Mouse (Mus musculus) liver, embryonic 14.5 days (tissue): ENCODE measurements at regions not wholly inside any gene's neighbourhood (a gene's known extent, or its start where the extent isn't known, plus 50 kb on each side); places are given as distances from the start of the nearest gene placed in this dataset.

Source experiments
- ATAC-seq: fragments of 200-750 bp; cut with Nextera tagmentation; 2 replicates; pipeline ENCODE4 v1.8.0; 2017; ENCODE audit warnings: moderate number of reproducible peaks, mild to moderate bottlenecking, moderate library complexity; ENCODE audit not compliant: insufficient read depth
- DNase-seq, 3 experiments: peaks; one replicate each; pipeline ENCODE4 v3.0.0-alpha.2; 2012 to 2013; ENCODE audit warnings: low read depth in 3 of 3, low spot score in 3 of 3
- H3K27ac ChIP-seq: fragments of 300-500 bp; sonication (generic); 2 replicates; pipeline ENCODE4 v1.5.1; 2014; ENCODE audit warnings: moderate library complexity, mild to moderate bottlenecking, control low read depth, inconsistent platforms
- H3K27me3 ChIP-seq: fragments of 300-500 bp; sonication (generic); 2 replicates; pipeline ENCODE4 v1.6.1; 2014; ENCODE audit warnings: mild to moderate bottlenecking, low read length, moderate library complexity; ENCODE audit not compliant: control insufficient read depth, insufficient read depth
- H3K36me3 ChIP-seq: fragments of 300-500 bp; sonication (generic); replicated peaks from 2 replicates; pipeline ENCODE4 v1.6.1; 2014; ENCODE audit warnings: low read depth; ENCODE audit not compliant: control insufficient read depth, insufficient read depth
- H3K4me1 ChIP-seq, 2 experiments: fragments of 200-500 bp in 1 of 2; fragments of 300-500 bp in 1 of 2; sonication (generic) in 1 of 2; replicated peaks; 2 replicates each; pipeline ENCODE4 v1.6.1; 2012 to 2014; ENCODE audit warnings: antibody characterized with exemption in 1 of 2, inconsistent platforms in 1 of 2, low read length in 1 of 2; ENCODE audit not compliant: control insufficient read depth in 2 of 2, insufficient read depth in 2 of 2
- H3K4me2 ChIP-seq: fragments of 300-500 bp; sonication (generic); 2 replicates; pipeline ENCODE4 v1.6.1; 2014; ENCODE audit warnings: low read depth, mild to moderate bottlenecking, control low read depth, moderate library complexity
- H3K4me3 ChIP-seq, 2 experiments: fragments of 200-500 bp in 1 of 2; fragments of 300-500 bp in 1 of 2; sonication (generic) in 1 of 2; 2 replicates each; pipeline ENCODE4 v1.5.1; 2012 to 2014; ENCODE audit warnings: low read depth in 2 of 2, low read length in 2 of 2, mild to moderate bottlenecking in 2 of 2, control low read depth in 1 of 2, inconsistent platforms in 1 of 2, moderate library complexity in 1 of 2; ENCODE audit not compliant: insufficient read depth in 1 of 2
- H3K9ac ChIP-seq: fragments of 300-500 bp; sonication (generic); replicated peaks from 2 replicates; pipeline ENCODE4 v1.6.1; 2014; ENCODE audit warnings: mild to moderate bottlenecking, control low read depth, moderate library complexity
- H3K9me3 ChIP-seq: fragments of 300-500 bp; sonication (generic); 2 replicates; pipeline ENCODE4 v1.6.1; 2016; ENCODE audit warnings: low read length, mixed read lengths; ENCODE audit not compliant: control insufficient read depth
- CTCF ChIP-seq: IDR thresholded peaks from 2 replicates; pipeline ENCODE4 v1.5.1; 2016; ENCODE audit warnings: antibody characterized with exemption, low read depth, control low read depth
- EP300 ChIP-seq: IDR thresholded peaks from 2 replicates; pipeline ENCODE4 v1.6.1; 2016; ENCODE audit warnings: antibody characterized with exemption, low read depth
- WGBS: fragments of 180-500 bp; shearing (Covaris S2); extraction: QIAGEN DNeasy Blood & Tissue Kit; methylation state at CpG from one replicate; pipeline ENCODE4 v1.1.7; 2014; ENCODE audit not compliant: insufficient replicate concordance; 5-methylcytosine and 5-hydroxymethylcytosine counted together

- Histone ChIP-seq H3K4me3 (no peak overlapping the region), H3K27me3 (no peaks in the 10 kb centered on the region), H3K9ac (no peak overlapping the region), H3K9me3 (no peaks in the 10 kb centered on the region), H3K4me1 (peaks cover 0 to 5% of the 10 kb centered on the region in 2 experiments; a peak in 1 of 4 replicates), H3K4me2 (no peak overlapping the region), H3K27ac (no peak overlapping the region), H3K36me3 (no peaks in the 10 kb centered on the region)
- no peak for ATAC-seq
- DNase-seq, result no peak
- 17% methylated on average over 8 of the region's 8 CpGs for WGBS
- TF ChIP-seq EP300 (no peak), CTCF (no peak)
Measured at GRCm38 (mm10) chr14:61834291-61834936, 227.2 kb downstream of the Kcnrg start.

GRCm38 (mm10) chr14:61835729-61836128 is 228.5 kb downstream of the Kcnrg start:
- Histone ChIP-seq H3K9ac (no peak overlapping the region), H3K4me2 (no peak overlapping the region), H3K27ac (no peak overlapping the region), H3K36me3 (no peaks in the 10 kb centered on the region), H3K4me3 (no peak overlapping the region), H3K9me3 (no peaks in the 10 kb centered on the region), H3K4me1 (peaks cover 0 to 5% of the 10 kb centered on the region in 2 experiments; a peak in 1 of 4 replicates), H3K27me3 (no peaks in the 10 kb centered on the region)
- 22% methylated on average over 6 of the region's 6 CpGs for WGBS
- TF ChIP-seq CTCF (no peak), EP300 (no peak)
- DNase-seq (no peak), ATAC-seq (no peak)

- no peak for DNase-seq
- Histone ChIP-seq H3K27me3 (no peaks in the 10 kb centered on the region), H3K4me2 (no peak overlapping the region), H3K4me3 (no peak overlapping the region), H3K9ac (no peak overlapping the region), H3K9me3 (no peaks in the 10 kb centered on the region), H3K36me3 (no peaks in the 10 kb centered on the region), H3K27ac (no peak overlapping the region), H3K4me1 (peaks cover 0 to 5% of the 10 kb centered on the region in 2 experiments; a peak in 1 of 4 replicates)
- WGBS, result 24% methylated on average over 6 of the region's 6 CpGs
- TF ChIP-seq CTCF (no peak), EP300 (no peak)
- ATAC-seq, result no peak
Measured at GRCm38 (mm10) chr14:61836231-61836630, 229.0 kb downstream of the Kcnrg start.

- Histone ChIP-seq H3K4me2 (no peak overlapping the region), H3K9me3 (no peaks in the 10 kb centered on the region), H3K4me3 (no peak overlapping the region), H3K27ac (no peak overlapping the region), H3K9ac (no peak overlapping the region), H3K36me3 (no peaks in the 10 kb centered on the region), H3K4me1 (peaks cover 0 to 5% of the 10 kb centered on the region in 2 experiments; a peak in 1 of 4 replicates), H3K27me3 (no peaks in the 10 kb centered on the region)
- 62% methylated on average over 4 of the region's 4 CpGs for WGBS
- no peak for DNase-seq
- no peak for TF ChIP-seq EP300
- no peak for TF ChIP-seq CTCF
- ATAC-seq, result no peak
Measured at GRCm38 (mm10) chr14:61836965-61837364, 229.7 kb downstream of the Kcnrg start.

- ATAC-seq (no peak), DNase-seq (no peak)
- Histone ChIP-seq H3K9me3 (no peaks in the 10 kb centered on the region), H3K4me2 (no peak overlapping the region), H3K4me3 (no peak overlapping the region), H3K27me3 (no peaks in the 10 kb centered on the region), H3K36me3 (no peaks in the 10 kb centered on the region), H3K9ac (no peak overlapping the region), H3K4me1 (peaks cover 0 to 5% of the 10 kb centered on the region in 2 experiments; a peak in 1 of 4 replicates), H3K27ac (no peak overlapping the region)
- TF ChIP-seq EP300, result no peak
- no peak for TF ChIP-seq CTCF
- 28% methylated on average over 8 of the region's 8 CpGs for WGBS
Measured at GRCm38 (mm10) chr14:61837851-61838250, 230.6 kb downstream of the Kcnrg start.
